Mouse (Mus musculus): ENCODE results near the gene Hadh.

DNA sequence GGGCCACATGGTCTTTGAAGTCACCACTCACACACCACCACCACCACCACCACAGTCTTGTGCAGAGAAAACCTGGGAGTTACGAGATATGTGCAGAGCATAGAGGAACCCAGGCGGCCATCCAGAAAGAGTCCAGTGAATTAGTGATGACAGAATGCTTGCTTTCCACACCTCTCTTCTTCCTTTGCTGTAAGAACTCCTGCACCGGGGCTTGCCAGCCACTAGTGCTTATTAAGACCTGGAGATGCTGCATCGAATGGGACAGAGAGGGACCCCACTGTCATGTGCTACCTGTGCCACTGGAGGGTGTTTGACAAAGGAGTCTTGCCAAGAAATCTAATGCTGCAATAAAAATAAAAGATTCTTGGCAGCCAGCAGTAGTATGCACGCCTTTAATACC, 64.1 kb downstream of the Hadh start:
- TF ChIP-seq CTCF (IDR thresholded peaks at IDR 0.05; ENCODE audit: low read depth, low read length) (no peak), POLR2A (IDR thresholded peaks at IDR 0.05; ENCODE audit: borderline replicate concordance, low read depth, low read length) (no peak)

Measured in bone marrow macrophage, adult 2 months (primary cell).